In genomic region chr13:72958616-72959518, GRCm38 (mm10) we compare ENCODE assay signal across 16 mouse cellular contexts.
DNase-seq lines count a peak whose midpoint lies in the region; ATAC-seq and TF ChIP-seq lines count a peak whose summit lies in the region.
"Had no signal": no experiment of that assay in that cellular context is flagged by ENCODE, and none has a peak within 500 bp of the region (broad histone marks: within the 10 kb centered on the region; RNA-seq: fewer than 3 reads in every experiment).

No protein-coding gene starts in this region.

- TF ChIP-seq POLR2A in cerebellum, adult 2 months (IDR thresholded peaks at IDR 0.05; ENCODE audit: borderline replicate concordance, insufficient read depth, low read length): no peak
- no peak for TF ChIP-seq POLR2A in lung, adult 2 months (IDR thresholded peaks at IDR 0.05; ENCODE audit: borderline replicate concordance, extremely low read depth, low read depth, low read length)

- H3K9ac ChIP-seq in lung, embryonic 14.5 days: no peak overlapping the region
- peak overlapping the region; percentile 21; the same call in 1 of the 2 replicates for H3K9ac ChIP-seq in midbrain, embryonic 11.5 days (ENCODE audit: low read length)
- H3K9ac ChIP-seq in stomach, postnatal 0 days (ENCODE audit: low read length): no peak overlapping the region
- H3K9ac ChIP-seq: limb, embryonic 15.5 days had no signal

- TF ChIP-seq CTCF in cerebellum, adult 2 months (IDR thresholded peaks at IDR 0.05; ENCODE audit: borderline replicate concordance, insufficient read depth, low read depth, low read length): no peak
- TF ChIP-seq CTCF in lung, embryonic 14.5 days (IDR thresholded peaks at IDR 0.05; ENCODE audit: low read depth): no peak
- no peak for TF ChIP-seq CTCF in lung, adult 2 months (IDR thresholded peaks at IDR 0.05; ENCODE audit: insufficient read depth, low read length)
- no peak for TF ChIP-seq CTCF in stomach, postnatal 0 days (IDR thresholded peaks at IDR 0.05; ENCODE audit: low read depth)

- H3K9me3 ChIP-seq in lung, embryonic 14.5 days (ENCODE audit: low read depth, low read length): no peaks in the 10 kb centered on the region
- H3K9me3 ChIP-seq in midbrain, embryonic 11.5 days (ENCODE audit: control insufficient read depth, low read length): no peaks in the 10 kb centered on the region
- H3K9me3 ChIP-seq in stomach, postnatal 0 days (ENCODE audit: control insufficient read depth, low read length): no peaks in the 10 kb centered on the region
- H3K9me3 ChIP-seq: limb, embryonic 15.5 days had no signal

- DNase-seq in cerebellum, postnatal 14 days: peak; percentile 29 to 38
- DNase-seq in cerebellum, adult 2 months: no peak
- DNase-seq in lung, embryonic 14.5 days: peak; percentile 3
- no peak for DNase-seq in lung, adult 2 months
- peak; percentile 84 for DNase-seq in midbrain, embryonic 11.5 days (ENCODE audit: low spot score, missing footprints)
- peak; percentile 14 for DNase-seq in stomach, postnatal 0 days (ENCODE audit: low spot score)
- DNase-seq in urinary bladder, adult 2 months (ENCODE audit: low spot score): no peak
- no peak for DNase-seq in lung, adult 18-20 months
- DNase-seq: cerebellum, adult 11 months; heart, postnatal 4 days; lung, postnatal 4 days; right cerebral cortex, postnatal 4 days; thymus, adult 18-20 months had no signal

- H3K4me2 ChIP-seq in lung, embryonic 14.5 days: no peak overlapping the region
- H3K4me2 ChIP-seq in midbrain, embryonic 11.5 days: peak overlapping the region; percentile 9; the same call in 1 of the 2 replicates
- H3K4me2 ChIP-seq in stomach, postnatal 0 days (replicated peaks; ENCODE audit: low read depth): no peak overlapping the region
- H3K4me2 ChIP-seq: limb, embryonic 15.5 days had no signal

- ATAC-seq in lung, embryonic 14.5 days (ENCODE audit: insufficient read depth): 0 out of 2 replicates have a peak, but pooled peaks have one; percentile 17
- ATAC-seq in midbrain, embryonic 11.5 days (ENCODE audit: low FRiP score): peak; percentile 84
- no peak for ATAC-seq in stomach, postnatal 0 days (ENCODE audit: low FRiP score, low TSS enrichment)

- WGBS in cerebellum, adult 2 months: 17% methylated on average over 15 of the region's 15 CpGs
- 28% methylated on average over 15 of the region's 15 CpGs for WGBS in lung, embryonic 14.5 days
- 28% methylated on average over 15 of the region's 15 CpGs for WGBS in lung, adult 2 months
- WGBS in midbrain, embryonic 11.5 days: 22% methylated on average over 15 of the region's 15 CpGs
- 22% methylated on average over 15 of the region's 15 CpGs for WGBS in stomach, postnatal 0 days

- H3K4me1 ChIP-seq in cerebellum, adult 2 months (ENCODE audit: control insufficient read depth, insufficient read depth, low read length): no peaks in the 10 kb centered on the region
- H3K4me1 ChIP-seq in lung, embryonic 14.5 days (ENCODE audit: insufficient read depth): no peaks in the 10 kb centered on the region
- no peaks in the 10 kb centered on the region for H3K4me1 ChIP-seq in lung, adult 2 months (ENCODE audit: control insufficient read depth, insufficient read depth, low read length)
- peaks cover 15% of the 10 kb centered on the region for H3K4me1 ChIP-seq in midbrain, embryonic 11.5 days (ENCODE audit: control insufficient read depth, insufficient read depth, low read length)
- H3K4me1 ChIP-seq in stomach, postnatal 0 days (replicated peaks; ENCODE audit: control insufficient read depth, insufficient read depth): no peaks in the 10 kb centered on the region
- H3K4me1 ChIP-seq: limb, embryonic 15.5 days had no signal

- no peak overlapping the region for H3K27ac ChIP-seq in cerebellum, adult 2 months (ENCODE audit: insufficient read depth, low read length)
- no peak overlapping the region for H3K27ac ChIP-seq in lung, embryonic 14.5 days (ENCODE audit: low read depth)
- peak overlapping the region; percentile 52; the same call in 1 of the 2 replicates for H3K27ac ChIP-seq in midbrain, embryonic 11.5 days (ENCODE audit: low read depth, low read length)
- H3K27ac ChIP-seq in stomach, postnatal 0 days (replicated peaks): no peak overlapping the region
- H3K27ac ChIP-seq: limb, embryonic 15.5 days had no signal

- TF ChIP-seq EP300 in stomach, postnatal 0 days (optimal IDR thresholded peaks at IDR 0.05): no peak

- H3K27me3 ChIP-seq in cerebellum, adult 2 months (ENCODE audit: control insufficient read depth, insufficient read depth, low read length): no peaks in the 10 kb centered on the region; the same call in 1 of the 2 replicates
- no peaks in the 10 kb centered on the region for H3K27me3 ChIP-seq in lung, embryonic 14.5 days (ENCODE audit: insufficient read depth, low read length)
- H3K27me3 ChIP-seq in midbrain, embryonic 11.5 days (ENCODE audit: control insufficient read depth, insufficient read depth, low read length): no peaks in the 10 kb centered on the region
- H3K27me3 ChIP-seq in stomach, postnatal 0 days (ENCODE audit: control insufficient read depth, insufficient read depth, low read length): no peaks in the 10 kb centered on the region

- H3K36me3 ChIP-seq in lung, embryonic 14.5 days (ENCODE audit: insufficient read depth): no peaks in the 10 kb centered on the region
- no peaks in the 10 kb centered on the region for H3K36me3 ChIP-seq in midbrain, embryonic 11.5 days (ENCODE audit: control insufficient read depth, insufficient read depth, low read length)
- no peaks in the 10 kb centered on the region for H3K36me3 ChIP-seq in stomach, postnatal 0 days (ENCODE audit: control insufficient read depth, insufficient read depth, low read length)
- H3K36me3 ChIP-seq: G1E; limb, embryonic 15.5 days had no signal

- no peak overlapping the region for H3K4me3 ChIP-seq in cerebellum, adult 2 months (replicated peaks; ENCODE audit: insufficient read depth, low read depth, low read length)
- no peak overlapping the region for H3K4me3 ChIP-seq in lung, embryonic 14.5 days (ENCODE audit: low read depth, low read length)
- H3K4me3 ChIP-seq in lung, adult 2 months (replicated peaks; ENCODE audit: extremely low read depth, low read depth, low read length): no peak overlapping the region
- H3K4me3 ChIP-seq in midbrain, embryonic 11.5 days (ENCODE audit: low read depth, low read length): no peak overlapping the region
- no peak overlapping the region for H3K4me3 ChIP-seq in stomach, postnatal 0 days (ENCODE audit: low read depth, low read length)
- H3K4me3 ChIP-seq: erythroblast, embryonic 14.5 days; limb, embryonic 15.5 days had no signal

Comparison
In these comparisons a context has a peak if more than half of its experiments do, and no peak if none do; other contexts are left out.
1. DNase-seq: peak in cerebellum, postnatal 14 days (2 of 2), lung, embryonic 14.5 days (single experiment), midbrain, embryonic 11.5 days (single experiment) and stomach, postnatal 0 days (single experiment); none in cerebellum, adult 2 months (0 of 2), lung, adult 2 months (single experiment), urinary bladder, adult 2 months (single experiment) and lung, adult 18-20 months (0 of 2).